Mouse (Mus musculus) inflammation-experienced regulatory T-cells, adult 6 months (primary cell): ENCODE results near the gene Micall1. TPM values are rescaled to one million over a fixed set of nuclear protein-coding genes. Genes with fewer than 3 reads are reported as not detected.

ENCODE experiments used
- ATAC-seq: one replicate; pipeline ENCODE4 v1.8.0; 2017
- polyA plus RNA-seq, 3 experiments: library from polyadenylated mRNA; unstranded; fragments of 100-300 nt; shearing (Covaris generic); gene quantifications; one replicate each; pipeline ENCODE4 v1.2.1; 2017

Gene Micall1
- polyA plus RNA-seq, 3 experiments from 2014 or later = 7.0 to 20.8 (median 13.3) TPM

GRCm38 (mm10) chr15:79131442-79131841 is 22.7 kb downstream of the Micall1 start:
- ATAC-seq = no peak

GRCm38 (mm10) chr15:79133191-79133661 is 24.5 kb downstream of the Micall1 start:
- ATAC-seq = no peak

GRCm38 (mm10) chr15:79134496-79135270 is 26.0 kb downstream of the Micall1 start:
- no peak for ATAC-seq

- ATAC-seq = no peak
Observed at GRCm38 (mm10) chr15:79135332-79135731, 26.6 kb downstream of the Micall1 start.

DNA sequence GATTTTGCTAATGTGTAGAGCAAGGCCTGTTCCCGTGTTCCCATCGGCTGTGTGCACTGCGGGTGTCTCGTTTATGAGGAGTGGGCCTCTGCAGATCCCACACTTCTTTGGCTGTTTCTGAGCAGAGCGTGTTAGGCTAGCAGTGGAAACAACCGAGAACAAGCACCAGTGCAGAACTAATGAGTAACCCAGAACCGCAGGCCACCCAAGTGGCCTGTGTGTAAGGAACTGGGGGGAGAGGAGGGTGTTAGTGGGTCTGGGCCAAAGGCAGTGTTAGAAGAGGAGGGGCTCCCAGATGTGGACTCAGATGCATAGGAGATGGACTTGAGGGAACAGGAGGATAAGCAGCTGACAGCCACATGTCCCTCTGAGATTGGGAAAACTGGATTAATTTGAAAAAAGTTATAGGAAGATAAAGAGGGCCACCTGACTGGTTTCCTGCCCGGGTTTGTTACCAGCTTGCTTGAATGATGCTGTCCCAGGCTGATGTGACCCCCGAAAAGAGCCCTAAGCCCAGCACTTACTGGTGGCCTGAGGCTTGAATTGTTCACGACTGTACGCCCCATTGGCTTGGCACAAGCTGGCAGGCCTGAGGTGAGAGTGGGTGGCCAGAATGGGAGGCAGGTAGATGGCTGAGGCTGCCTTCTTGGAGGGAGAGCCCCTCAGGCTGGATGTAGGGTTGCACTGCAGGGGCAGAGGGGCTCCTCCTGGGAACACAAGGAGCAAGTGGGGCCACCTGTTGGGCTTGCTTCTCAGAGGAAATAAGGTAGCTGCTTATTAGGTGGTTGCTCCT is 27.3 kb downstream of the Micall1 start:
- no peak for ATAC-seq

GRCm38 (mm10) chr15:79139640-79140039 is 30.9 kb downstream of the Micall1 start:
- peak; percentile 16 for ATAC-seq

GRCm38 (mm10) chr15:79140866-79141565 is 32.3 kb downstream of the Micall1 start, which contains the start of the genes Polr2f and 1700088E04Rik:
Gene Polr2f, plus strand, starts transcription at chr15:79141009.
Gene 1700088E04Rik, minus strand, starts transcription at chr15:79141253.
- peak; percentile 86 for ATAC-seq

GRCm38 (mm10) chr15:79141566-79141917 is 32.8 kb downstream of the Micall1 start:
- peak; percentile 23 for ATAC-seq

DNA sequence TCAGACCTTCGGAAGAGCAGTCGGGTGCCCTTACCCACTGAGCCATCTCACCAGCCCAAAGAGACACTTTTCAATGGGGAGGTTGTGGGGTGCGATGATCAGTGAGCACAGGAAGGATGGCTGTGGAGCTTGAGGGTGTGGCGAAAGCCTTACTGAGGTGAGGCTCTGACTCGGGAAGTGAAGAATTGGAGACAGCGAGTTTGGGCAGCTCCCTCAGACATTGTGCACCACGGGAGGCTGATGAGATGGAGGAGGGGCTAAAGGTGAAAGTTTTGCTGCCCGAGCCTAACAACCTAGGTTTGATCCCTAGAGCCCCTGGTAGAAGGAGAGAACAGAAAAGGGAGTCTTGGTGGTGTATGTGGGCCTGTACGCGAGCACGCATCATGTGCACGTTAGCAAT is 34.6 kb downstream of the Micall1 start:
- ATAC-seq = no peak

DNA sequence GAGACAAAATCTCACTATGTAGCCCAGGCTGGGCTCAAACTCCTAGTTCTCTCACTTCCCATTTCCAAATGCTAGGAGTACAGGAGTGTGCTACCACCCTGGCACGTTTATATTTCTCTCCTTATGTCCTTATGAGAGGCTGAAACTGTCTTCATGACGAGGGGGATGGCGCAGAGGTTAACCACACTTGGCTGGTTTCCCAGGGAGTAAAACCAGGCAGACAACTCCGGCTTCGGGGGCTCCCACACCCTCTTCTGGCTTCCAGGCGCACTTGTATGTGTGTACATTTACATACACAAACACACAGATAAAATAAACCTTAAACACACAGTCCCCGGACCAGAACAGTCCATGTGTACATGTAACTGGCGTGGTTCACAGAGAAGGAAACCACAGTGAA is 35.3 kb downstream of the Micall1 start:
- no peak for ATAC-seq

DNA sequence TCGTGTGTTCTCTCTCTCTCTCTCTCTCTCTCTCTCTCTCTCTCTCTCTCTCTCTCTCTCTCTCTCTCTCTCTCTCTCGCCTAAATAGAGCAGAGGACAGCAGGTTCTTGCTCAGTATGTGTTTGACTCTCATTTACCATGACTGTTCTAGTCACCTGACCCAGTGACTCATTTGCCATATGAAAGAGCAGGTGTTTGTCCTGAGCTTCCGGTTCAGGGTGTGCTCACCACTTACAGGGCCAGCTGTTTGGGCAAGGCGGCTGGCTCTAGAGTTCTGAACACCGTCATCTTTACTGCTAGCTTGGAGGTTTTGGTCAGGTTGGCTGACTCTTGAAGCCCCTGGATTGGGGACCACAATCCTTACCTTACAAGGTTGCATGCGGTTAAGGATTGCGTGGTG is 36.8 kb downstream of the Micall1 start:
- ATAC-seq = no peak

DNA sequence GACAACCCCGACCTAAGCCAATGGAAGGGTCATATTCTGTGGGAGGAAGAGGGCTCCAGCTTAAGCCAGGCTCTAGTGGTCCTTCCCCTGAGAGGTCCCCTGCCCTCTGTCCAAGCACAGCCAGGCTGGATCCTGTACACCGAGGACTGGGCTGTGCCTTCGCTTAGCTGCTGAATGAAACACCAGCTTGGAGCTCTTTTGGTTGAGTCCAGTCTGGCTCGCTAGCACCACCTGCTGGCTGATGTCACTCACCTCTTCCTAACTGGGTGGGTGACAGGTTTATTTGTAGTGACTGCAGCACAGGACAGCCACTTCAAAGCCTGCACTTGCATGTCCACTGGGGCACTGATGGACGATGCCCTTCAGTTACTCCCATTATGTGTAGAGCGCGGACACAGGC is 39.8 kb downstream of the Micall1 start:
- no peak for ATAC-seq

GRCm38 (mm10) chr15:79151881-79152280 is 43.2 kb downstream of the Micall1 start:
- no peak for ATAC-seq

- no peak for ATAC-seq
Observed at GRCm38 (mm10) chr15:79152709-79153108, 44.0 kb downstream of the Micall1 start.

GRCm38 (mm10) chr15:79155572-79155971 is 46.9 kb downstream of the Micall1 start:
- no peak for ATAC-seq

DNA sequence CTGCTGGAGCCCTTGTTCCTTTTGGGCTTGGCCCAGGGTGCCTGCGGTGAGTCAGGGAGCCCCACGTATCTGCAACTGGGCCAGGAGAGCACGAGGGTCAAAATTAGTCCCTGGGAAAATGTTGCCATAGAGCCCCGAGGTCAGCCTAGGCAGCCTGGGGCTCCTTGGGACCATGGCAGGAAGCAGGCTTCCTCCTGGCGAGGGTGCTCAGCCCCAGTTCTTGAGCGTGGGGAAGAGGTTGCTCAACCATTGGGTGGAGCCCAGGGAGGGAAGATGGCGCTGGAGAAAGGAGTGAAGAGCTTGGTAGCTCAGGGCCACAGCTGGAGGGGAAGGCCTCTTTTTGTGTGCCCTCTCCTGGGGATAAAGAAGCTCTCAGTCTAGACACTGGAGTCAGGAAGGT is 53.6 kb downstream of the Micall1 start:
- ATAC-seq = no peak

- no peak for ATAC-seq
Observed at GRCm38 (mm10) chr15:79162822-79163221, 54.1 kb downstream of the Micall1 start.

DNA sequence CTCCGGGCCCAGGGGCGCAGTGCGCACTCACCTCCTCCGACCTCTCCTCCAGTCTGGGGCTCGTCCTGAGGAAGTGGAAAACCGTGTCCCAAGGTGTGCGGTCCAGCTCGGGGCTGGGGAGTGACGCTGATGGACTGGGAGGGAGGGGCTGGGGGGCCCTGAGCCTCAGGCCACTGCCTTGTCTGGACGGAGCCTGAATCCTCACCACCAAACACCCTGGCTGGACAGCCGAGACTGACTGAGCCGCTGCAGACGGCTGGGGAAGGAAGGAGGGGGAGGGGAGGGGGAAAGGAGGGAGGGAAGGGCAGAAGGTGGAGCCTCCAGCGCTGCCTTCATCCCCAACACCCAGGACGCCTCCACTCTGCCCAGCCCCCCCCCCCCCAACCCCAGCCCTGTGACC is 55.6 kb downstream of the Micall1 start:
- ATAC-seq = no peak

DNA sequence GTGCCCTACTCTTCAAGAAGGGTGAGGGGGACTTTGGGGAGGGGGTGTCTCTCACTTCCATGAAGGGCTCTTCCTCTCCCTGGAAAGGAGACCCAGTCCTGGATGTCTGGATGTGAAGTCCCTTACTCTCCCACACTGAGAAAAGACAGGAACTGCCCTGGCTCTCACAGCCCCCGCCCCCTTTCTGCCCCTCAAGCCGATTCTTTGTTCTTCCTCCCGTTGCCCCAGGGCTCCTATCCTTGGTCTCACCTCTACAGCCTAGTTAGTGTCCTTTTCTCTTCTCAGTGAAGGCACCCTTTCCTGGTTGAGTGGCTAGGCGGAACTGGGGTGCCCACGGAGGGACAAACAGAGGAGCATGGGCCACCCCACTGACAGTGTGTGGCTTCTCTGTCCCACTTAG is 56.4 kb downstream of the Micall1 start, which contains the start of gene Sox10:
TSS of gene Sox10 (minus strand) at position 101 of the 400 bp plus-strand sequence.
- no peak for ATAC-seq

DNA sequence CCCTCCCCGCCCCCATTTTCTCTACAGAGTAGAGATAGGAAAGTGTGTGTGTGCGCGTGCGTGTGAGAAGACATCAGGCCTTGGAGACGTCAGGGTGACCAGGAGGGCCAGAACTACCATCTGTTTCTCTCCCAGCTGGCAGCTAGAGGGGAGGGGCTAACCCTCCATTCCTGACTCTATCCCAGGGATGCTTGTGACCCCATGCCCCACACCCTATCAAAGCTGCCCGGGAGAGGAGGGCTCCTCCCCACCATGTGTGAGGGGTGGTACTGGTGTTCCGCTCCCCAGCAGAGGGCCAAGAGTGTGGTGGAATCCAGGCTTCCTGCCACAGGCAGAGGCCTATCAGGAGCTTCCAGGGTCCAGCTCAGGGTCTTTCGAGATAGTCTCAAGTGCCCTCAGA is 58.0 kb downstream of the Micall1 start:
- no peak for ATAC-seq

DNA sequence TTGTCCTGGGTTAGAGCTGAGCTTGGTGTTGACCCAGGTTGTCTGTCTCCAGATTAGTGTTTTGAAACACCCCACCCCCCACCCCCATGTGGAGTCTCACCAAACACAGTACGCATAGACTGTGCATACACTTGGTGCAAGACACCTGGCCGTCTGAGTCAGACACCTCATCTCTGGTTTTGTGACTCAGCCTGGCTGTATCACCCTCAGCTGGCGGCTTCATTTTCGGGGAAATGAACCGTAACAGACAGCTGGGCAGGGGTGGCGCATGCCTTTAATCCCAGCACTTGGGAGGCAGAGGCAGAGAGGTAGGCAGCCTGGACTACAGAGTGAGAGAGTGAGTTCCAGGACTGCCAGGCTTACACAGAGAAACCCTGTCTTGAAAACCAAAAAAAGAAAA is 68.2 kb downstream of the Micall1 start:
- no peak for ATAC-seq

DNA sequence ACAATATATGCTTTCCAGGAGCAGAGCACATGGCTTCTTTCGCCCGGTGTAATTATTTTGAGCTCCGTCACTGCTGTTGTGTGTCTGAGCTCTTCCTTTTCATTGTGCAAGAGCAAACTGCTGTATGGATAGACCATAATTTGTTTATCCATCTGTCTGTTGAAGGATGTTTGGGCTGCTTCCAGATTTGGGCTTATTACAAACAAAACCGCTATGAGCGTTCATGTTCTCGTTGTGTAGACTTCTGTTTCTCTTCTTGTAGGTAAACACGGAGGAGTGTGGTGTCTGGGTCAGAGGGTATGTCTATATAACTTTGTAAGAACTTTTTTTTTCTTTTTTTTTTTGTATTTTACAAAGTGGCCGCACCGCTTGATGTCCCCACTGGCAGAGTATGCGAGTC is 76.5 kb downstream of the Micall1 start:
- ATAC-seq = no peak
